Mouse (Mus musculus) ES-Bruce4 (cell line): ENCODE measurements around the gene Man1c1. TPM values are rescaled to one million over a fixed set of nuclear protein-coding genes. Genes with fewer than 3 reads are reported as not detected.

ENCODE experiments used
- H3K27ac ChIP-seq: 2 replicates; pipeline ENCODE4 v1.5.1; 2012; ENCODE audit warnings: low read length, inconsistent platforms; ENCODE audit not compliant: insufficient read depth
- H3K27me3 ChIP-seq: 2 replicates; pipeline ENCODE4 v1.6.1; 2012; ENCODE audit warnings: mild to moderate bottlenecking, low read length, inconsistent platforms; ENCODE audit not compliant: control insufficient read depth, poor library complexity, insufficient read depth, severe bottlenecking
- H3K36me3 ChIP-seq: 2 replicates; pipeline ENCODE4 v1.6.1; 2012; ENCODE audit warnings: inconsistent platforms, mild to moderate bottlenecking, low read length, moderate library complexity; ENCODE audit not compliant: control insufficient read depth, poor library complexity, insufficient read depth, severe bottlenecking
- H3K4me1 ChIP-seq: one replicate; pipeline ENCODE4 v1.8.1; 2011; ENCODE audit warnings: low read length; ENCODE audit not compliant: control insufficient read depth, insufficient read depth
- H3K4me3 ChIP-seq: 2 replicates; pipeline ENCODE4 v1.5.1; 2011; ENCODE audit warnings: low read depth, mild to moderate bottlenecking, low read length
- H3K9ac ChIP-seq: 2 replicates; pipeline ENCODE4 v1.6.1; 2012; ENCODE audit warnings: low read depth, mild to moderate bottlenecking, inconsistent platforms; ENCODE audit not compliant: poor library complexity, severe bottlenecking
- H3K9me3 ChIP-seq: replicated peaks from 2 replicates; pipeline ENCODE4 v1.6.1; 2012; ENCODE audit warnings: mild to moderate bottlenecking, low read length, inconsistent platforms; ENCODE audit not compliant: control insufficient read depth, poor library complexity, insufficient read depth, severe bottlenecking
- CTCF ChIP-seq: IDR thresholded peaks from one replicate; pipeline ENCODE4 v1.8.1; 2011; ENCODE audit warnings: low read depth, low read length
- EP300 ChIP-seq: IDR thresholded peaks from 2 replicates; pipeline ENCODE4 v1.6.1; 2011; ENCODE audit warnings: low read depth, low read length; ENCODE audit not compliant: insufficient read depth
- POLR2A ChIP-seq: IDR thresholded peaks from one replicate; pipeline ENCODE4 v1.8.1; 2011; ENCODE audit warnings: low read length; ENCODE audit not compliant: insufficient read depth
- polyA plus RNA-seq: library from polyadenylated mRNA; stranded (reverse); fragments of >200 nt; gene quantifications from 2 replicates; pipeline ENCODE4 v1.2.4, GENCODE M21; 2011; ENCODE audit warnings: low read depth; ENCODE audit not compliant: missing spikeins, insufficient read depth, insufficient read length

Man1c1 gene
- polyA plus RNA-seq, 1 experiment, result 7.1 TPM

GRCm38 (mm10) chr4:134663052-134663451, 41.0 kb downstream of the Man1c1 start:
- Histone ChIP-seq H3K9me3 (no peaks in the 10 kb centered on the region), H3K27me3 (no peaks in the 10 kb centered on the region), H3K4me3 (peak overlapping the region; percentile 22; the same call in 1 of the 2 replicates), H3K36me3 (no peaks in the 10 kb centered on the region), H3K27ac (no peak overlapping the region), H3K9ac (no peak overlapping the region), H3K4me1 (no peaks in the 10 kb centered on the region)
- no peak for TF ChIP-seq CTCF
- TF ChIP-seq EP300, result no peak
- no peak for TF ChIP-seq POLR2A

GRCm38 (mm10) chr4:134660630-134661183, 43.4 kb downstream of the Man1c1 start:
- Histone ChIP-seq H3K4me1 (no peaks in the 10 kb centered on the region), H3K4me3 (no peak overlapping the region), H3K27me3 (no peaks in the 10 kb centered on the region)

GRCm38 (mm10) chr4:134659354-134660301, 44.5 kb downstream of the Man1c1 start:
- no peak overlapping the region for H3K9ac ChIP-seq

More at GRCm38 (mm10) chr4:134660630-134661183, 43.4 kb downstream of the Man1c1 start:
- Histone ChIP-seq H3K27ac (no peak overlapping the region), H3K9ac (no peak overlapping the region), H3K36me3 (no peaks in the 10 kb centered on the region), H3K9me3 (no peaks in the 10 kb centered on the region)
- TF ChIP-seq POLR2A, result no peak
- TF ChIP-seq CTCF, result no peak
- no peak for TF ChIP-seq EP300

GRCm38 (mm10) chr4:134657473-134657872, 46.6 kb downstream of the Man1c1 start:
- Histone ChIP-seq H3K36me3 (no peaks in the 10 kb centered on the region), H3K4me3 (no peak overlapping the region), H3K9me3 (no peaks in the 10 kb centered on the region), H3K27ac (no peak overlapping the region), H3K27me3 (no peaks in the 10 kb centered on the region), H3K9ac (no peak overlapping the region), H3K4me1 (peaks cover 1% of the 10 kb centered on the region)
- TF ChIP-seq POLR2A (no peak), EP300 (no peak), CTCF (no peak)

More at GRCm38 (mm10) chr4:134659354-134660301, 44.5 kb downstream of the Man1c1 start:
- H3K9me3 ChIP-seq, result no peaks in the 10 kb centered on the region
- H3K27ac ChIP-seq, result no peak overlapping the region
- TF ChIP-seq POLR2A (no peak), CTCF (no peak), EP300 (no peak)
- no peaks in the 10 kb centered on the region for H3K27me3 ChIP-seq
- peak overlapping the region; percentile 19 for H3K4me3 ChIP-seq
- H3K36me3 ChIP-seq, result no peaks in the 10 kb centered on the region
- H3K4me1 ChIP-seq, result no peaks in the 10 kb centered on the region

GRCm38 (mm10) chr4:134654391-134654790, 49.7 kb downstream of the Man1c1 start:
- H3K9ac ChIP-seq, result no peak overlapping the region
- no peaks in the 10 kb centered on the region for H3K36me3 ChIP-seq
- H3K9me3 ChIP-seq, result no peaks in the 10 kb centered on the region
- no peak overlapping the region for H3K4me3 ChIP-seq
- H3K27ac ChIP-seq, result no peak overlapping the region
- peaks cover 6% of the 10 kb centered on the region for H3K4me1 ChIP-seq
- TF ChIP-seq CTCF, result no peak
- TF ChIP-seq EP300, result no peak
- no peak for TF ChIP-seq POLR2A
- H3K27me3 ChIP-seq, result no peaks in the 10 kb centered on the region

GRCm38 (mm10) chr4:134652720-134653119, 51.4 kb downstream of the Man1c1 start:
- H3K36me3 ChIP-seq, result no peaks in the 10 kb centered on the region
- TF ChIP-seq EP300, result no peak
- TF ChIP-seq POLR2A, result no peak
- H3K4me3 ChIP-seq, result no peak overlapping the region
- H3K27ac ChIP-seq, result no peak overlapping the region
- H3K4me1 ChIP-seq, result peaks cover 6% of the 10 kb centered on the region
- no peaks in the 10 kb centered on the region for H3K27me3 ChIP-seq
- no peaks in the 10 kb centered on the region for H3K9me3 ChIP-seq
- no peak overlapping the region for H3K9ac ChIP-seq
